Mouse (Mus musculus) cerebellum, adult 2 months (tissue): ENCODE results near the gene 1700018B08Rik.

Experiments used
- CTCF ChIP-seq: fragments of 200-500 bp; IDR thresholded peaks from 2 replicates; pipeline ENCODE4 v1.5.1; 2011; ENCODE audit warnings: low read depth, mild to moderate bottlenecking, control low read depth, low read length, moderate library complexity, borderline replicate concordance; ENCODE audit not compliant: insufficient read depth
- POLR2A ChIP-seq: fragments of 200-500 bp; IDR thresholded peaks from 2 replicates; pipeline ENCODE4 v1.6.1; 2011; ENCODE audit warnings: low read length, control low read depth, borderline replicate concordance; ENCODE audit not compliant: insufficient read depth

DNA sequence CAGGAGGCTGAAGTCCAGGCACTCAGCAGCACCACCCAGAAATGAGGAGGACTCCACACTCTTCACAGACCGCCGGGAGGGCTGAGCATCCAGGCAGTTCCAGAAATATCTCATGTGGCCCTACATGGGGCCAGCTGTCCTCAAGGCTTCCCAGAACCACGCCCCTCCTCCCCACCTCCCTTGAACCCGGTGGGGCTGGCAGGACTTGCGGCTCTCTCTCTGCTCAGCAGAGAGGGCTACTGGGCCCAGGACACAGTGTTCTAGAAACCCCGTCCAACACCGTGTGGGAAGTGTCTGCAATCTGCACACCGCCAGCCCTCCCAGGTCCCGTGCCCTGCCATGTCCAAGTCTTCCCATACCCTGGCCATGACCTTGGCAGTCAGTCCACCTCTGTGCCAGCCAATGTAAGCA, 18.8 kb upstream of the 1700018B08Rik start:
- TF ChIP-seq CTCF, result no peak
- TF ChIP-seq POLR2A, result no peak
